Mouse (Mus musculus) frontal cortex, postnatal 14 days (tissue): ENCODE results near the gene Fahd2a.

ENCODE experiments used
- DNase-seq, 2 experiments: peaks; one replicate each; pipeline ENCODE4 v3.0.0; 2022; ENCODE audit warnings: low spot score in 2 of 2

The Fahd2a gene

DNA sequence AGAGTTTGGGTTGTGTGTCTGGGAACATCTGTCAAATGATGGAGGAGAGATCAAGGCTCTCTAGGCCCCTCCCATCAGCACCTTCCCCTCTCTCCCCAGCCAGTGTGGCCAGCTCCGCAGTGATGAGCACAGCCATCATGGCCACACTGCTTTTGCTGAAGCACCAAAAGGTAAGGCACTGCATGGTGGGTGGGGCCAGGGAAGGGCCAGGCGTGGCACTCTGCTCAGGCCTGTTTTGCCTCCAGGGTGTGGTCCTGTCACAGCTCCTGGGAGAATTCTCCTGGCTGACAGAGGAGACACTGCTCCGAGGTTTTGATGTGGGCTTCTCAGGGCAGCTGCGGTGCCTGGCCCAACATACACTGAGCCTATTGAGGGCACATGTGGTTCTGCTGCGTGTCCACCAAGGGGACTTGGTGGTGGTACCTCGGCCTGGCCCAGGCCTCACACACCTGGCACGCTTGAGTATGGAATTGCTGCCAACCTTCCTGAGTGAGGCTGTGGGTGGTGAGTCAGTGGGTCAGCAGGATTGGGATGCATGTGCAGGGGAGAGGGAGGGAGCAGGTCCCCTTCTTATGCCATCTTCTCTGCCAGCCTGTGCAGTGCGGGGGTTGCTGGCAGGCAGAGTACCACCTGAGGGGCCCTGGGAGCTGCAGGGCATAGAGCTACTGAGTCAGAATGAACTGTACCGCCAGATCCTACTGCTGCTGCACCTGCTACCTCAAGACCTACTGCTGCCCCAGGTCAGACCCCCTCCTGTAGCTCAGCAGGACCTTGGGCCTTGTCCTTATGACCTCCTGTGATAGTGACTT is 10.7 kb downstream of the Fahd2a start:
- no peak for DNase-seq

DNA sequence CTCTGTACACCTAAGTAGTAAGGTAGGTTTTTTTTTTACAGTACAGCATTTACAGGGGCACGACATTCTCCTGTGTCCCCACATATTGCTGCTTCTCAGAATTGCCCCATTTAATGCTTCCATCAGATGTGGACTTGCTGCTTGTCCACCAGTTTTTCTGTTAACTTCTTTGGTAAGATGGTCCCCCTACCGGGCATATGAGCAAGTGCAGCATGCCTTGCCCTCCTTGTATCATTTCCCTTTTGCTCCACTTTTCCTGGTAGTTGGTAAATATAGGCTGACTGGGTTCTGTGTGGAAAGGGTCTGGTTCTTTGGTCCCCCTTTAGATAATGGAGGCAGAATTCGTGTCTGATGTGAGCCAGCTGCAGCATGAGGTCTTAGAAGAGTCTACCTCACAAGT is 14.1 kb downstream of the Fahd2a start:
- DNase-seq = peak in 1 of 2 experiments; percentile 43

DNA sequence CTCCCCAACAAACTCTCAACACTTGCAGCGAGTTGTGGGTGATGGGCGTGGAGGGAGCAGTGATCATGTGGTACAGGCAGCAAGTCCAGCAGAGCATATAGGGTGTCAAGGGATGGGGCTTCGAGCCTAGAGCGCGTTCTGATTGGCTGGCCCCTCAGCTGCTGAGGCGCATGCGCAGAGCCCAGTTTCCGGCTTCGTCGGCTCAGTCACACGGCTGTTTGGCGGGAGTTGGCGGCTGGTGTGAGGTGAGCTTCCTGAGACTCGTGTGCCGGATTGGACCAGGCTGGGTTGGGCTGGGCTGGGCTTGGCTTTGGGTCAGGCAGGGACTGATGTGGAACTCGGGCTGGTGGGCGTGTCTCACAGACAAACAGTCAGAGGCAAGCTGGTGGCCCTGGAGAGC is 19.4 kb downstream of the Fahd2a start, which contains the start of gene Gpat2:
TSS of gene Gpat2 (plus strand) at position 223 of the 400 bp plus-strand sequence.
- no peak for DNase-seq

DNA sequence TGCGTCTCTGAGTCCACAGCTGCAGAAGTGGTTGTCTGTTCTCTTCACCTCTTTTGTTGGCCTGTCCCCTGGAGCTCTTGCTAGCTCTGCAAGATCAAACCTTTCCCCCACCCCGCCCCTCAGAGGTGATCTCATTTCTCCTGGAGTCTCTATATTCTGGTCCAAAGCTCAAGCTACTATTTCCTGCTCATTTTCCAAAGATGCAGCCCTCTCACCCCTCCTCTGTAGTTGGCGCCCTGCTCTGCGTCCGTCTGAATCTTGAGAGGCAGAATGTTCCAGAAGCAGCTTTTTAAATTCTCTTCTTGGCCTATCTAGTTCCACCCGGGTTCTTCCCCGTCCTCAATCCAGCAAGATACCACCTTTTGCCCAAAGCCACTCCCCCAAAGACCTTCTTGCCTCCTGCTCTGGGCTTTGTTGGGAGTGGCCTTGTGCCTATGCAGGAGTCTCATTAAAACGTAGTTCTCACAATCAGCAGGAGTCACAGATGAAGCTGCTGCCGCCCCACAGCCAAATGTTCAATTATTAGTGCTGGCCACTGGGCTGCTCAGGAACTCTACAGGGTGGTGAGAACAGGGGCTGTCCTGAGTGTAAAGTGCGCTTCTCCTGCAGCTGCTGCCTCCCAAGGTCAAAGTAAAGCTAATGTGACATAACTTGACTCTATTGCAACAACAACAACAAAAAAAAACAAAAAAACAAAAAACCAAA is 25.9 kb downstream of the Fahd2a start:
- DNase-seq = no peak

DNA sequence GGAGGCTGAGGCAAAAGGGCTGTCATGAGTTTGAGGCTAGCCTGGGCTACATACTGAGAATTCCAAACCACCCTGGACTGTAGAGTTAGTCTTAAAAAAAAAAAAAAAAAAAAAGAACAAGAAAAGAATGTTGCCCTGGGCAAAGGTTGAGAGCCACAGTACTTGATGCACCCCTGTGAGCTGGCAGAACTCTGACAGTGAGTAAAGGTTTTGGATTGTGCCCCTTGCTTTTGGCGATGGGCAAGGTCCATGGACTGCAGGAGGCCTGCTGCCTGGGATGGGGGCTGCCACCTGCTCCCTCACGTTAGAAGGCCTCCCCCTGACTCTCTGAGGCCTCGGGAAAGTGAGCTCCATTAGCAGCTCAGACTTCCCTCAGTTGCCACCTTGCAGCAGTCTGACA is 27.7 kb downstream of the Fahd2a start:
- DNase-seq = no peak

DNA sequence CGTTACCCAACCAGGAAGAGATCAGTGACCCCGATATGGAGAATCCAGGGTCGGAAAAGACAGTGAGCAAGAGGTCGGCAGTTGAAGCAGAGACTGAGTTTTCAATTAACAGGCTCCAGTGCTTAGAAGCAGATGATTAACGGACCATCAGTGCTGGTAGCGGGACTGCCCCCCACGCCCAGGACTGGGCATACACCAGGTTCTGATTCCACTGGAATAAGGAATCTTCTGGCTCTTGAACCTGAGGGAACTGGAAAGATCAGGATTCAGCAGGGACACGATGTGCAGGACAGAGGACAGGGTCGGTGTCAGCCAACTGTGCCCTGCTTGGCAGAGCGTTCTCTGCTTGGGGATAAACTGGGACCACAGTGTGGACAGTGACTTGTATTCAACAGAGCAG is 28.6 kb downstream of the Fahd2a start:
- no peak for DNase-seq

DNA sequence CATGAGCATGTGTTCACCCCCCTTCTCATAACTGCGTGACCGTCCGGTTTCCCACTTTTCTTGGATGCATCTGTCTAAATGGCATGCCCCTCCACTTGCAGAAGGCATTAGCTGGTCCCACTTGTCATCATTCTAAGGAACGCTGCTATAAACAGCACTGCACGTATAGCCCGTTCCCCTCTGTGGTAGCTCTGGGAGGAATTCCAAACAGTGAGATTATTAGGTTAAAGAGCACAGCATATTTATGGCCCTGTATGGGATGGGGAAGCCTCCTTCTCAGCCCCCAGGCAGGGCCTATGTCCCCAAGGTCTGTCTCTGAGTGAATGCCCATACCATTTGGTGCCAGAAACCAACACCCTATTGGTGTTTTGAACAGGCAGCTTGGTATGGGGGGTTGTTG is 33.2 kb downstream of the Fahd2a start:
- no peak for DNase-seq

DNA sequence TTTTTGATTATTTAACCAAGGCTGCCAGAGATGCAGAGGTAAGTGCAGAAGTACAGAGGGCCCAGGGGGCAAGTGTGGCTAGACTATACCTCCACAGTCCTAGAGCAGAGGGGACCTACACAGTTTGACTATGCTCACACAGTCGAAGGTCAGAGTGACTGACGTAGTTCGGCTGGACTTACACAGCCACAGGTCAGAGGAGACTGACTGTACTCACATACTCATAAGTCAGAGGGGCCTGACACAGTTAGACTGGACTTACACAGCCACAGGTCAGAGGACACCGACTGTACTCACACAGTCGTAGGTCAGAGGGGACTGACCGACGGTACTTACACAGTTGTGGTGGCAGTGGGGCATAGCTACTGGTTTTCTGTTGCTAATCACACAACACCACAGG is 45.6 kb downstream of the Fahd2a start:
- no peak for DNase-seq

DNA sequence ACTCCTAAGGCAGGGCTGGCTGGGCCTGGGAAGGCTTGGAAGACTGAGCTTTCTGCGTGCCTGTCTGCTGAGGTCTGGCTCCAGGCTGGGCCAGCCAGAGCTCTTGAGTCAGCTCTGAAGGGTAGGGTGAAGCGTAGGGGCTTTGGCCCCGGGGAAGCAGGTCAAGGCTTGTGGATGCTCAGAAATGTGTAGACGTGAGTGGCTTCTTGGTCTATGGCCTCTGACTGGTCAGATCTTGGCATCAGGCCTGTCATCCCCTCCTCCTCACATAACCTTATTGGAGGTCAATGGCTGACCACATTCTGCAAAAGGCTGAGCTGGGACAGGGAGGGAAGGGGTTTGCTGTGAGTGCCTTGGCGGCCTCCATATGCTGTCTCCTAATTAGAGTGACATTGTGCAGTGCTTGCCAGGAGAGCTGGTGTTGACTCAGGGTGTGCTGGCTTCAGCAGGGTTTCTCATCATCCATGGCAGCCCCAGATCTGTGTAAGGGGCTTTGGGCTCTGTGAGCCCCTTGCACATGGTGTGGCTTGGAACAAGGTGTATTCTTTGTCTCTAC is 49.7 kb downstream of the Fahd2a start:
- no peak for DNase-seq

DNA sequence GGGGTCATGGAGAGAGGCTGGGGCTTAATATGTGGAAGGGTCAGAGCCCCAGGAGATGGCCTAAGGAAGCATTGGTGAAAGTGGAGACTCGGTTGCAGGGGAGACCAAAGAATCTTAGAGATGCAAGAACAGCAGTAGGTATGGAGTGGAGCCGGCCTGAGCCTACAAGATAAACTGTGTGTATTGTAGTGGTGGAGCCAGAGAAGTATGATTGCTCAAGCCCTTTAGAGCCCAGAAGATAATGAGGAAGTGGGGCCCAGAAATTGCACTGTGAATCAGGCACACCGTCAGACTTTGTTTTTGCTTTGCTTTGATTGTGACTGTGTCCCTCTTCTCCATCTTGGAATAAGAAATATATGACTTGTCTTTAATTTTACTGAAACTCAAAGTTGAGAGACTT is 53.0 kb downstream of the Fahd2a start:
- DNase-seq = no peak

DNA sequence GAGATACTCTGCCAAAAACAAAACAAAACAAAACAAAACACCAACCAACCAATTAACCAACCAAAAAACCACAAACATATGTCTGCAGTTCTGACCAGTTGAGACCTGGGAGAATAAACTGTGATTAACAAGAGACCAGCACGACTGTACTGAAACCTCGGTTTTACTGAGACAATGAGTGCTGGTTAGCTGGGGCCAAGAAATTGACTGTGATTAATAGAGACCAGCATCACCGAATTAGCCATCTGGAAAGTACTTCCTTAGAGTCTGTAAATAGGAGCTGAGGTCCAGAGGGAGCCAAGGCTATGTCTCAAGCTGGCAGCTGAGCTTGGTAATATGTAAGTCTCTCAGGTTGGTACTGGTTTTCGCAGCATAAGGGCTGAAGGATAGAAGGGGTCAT is 53.5 kb downstream of the Fahd2a start:
- no peak for DNase-seq

DNA sequence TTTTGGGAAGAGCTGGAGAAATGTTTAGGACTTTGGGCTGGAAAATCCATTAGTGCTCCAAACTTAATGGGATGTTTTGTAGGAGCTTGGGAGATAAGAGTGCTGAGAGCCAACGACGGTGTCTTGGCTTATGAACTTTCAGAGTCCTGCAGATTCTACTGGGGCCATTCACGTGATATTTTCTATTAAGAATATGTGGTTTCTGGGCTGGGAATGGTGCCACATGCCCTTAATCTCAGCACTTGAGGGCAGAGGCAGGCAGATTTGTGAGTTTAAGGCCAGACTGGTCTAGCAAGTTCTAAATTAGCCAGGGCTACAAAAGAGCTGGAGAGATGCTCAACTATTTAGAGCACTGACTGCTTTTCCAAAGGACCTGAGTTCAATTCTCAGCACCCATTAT is 54.0 kb downstream of the Fahd2a start:
- DNase-seq = no peak

DNA sequence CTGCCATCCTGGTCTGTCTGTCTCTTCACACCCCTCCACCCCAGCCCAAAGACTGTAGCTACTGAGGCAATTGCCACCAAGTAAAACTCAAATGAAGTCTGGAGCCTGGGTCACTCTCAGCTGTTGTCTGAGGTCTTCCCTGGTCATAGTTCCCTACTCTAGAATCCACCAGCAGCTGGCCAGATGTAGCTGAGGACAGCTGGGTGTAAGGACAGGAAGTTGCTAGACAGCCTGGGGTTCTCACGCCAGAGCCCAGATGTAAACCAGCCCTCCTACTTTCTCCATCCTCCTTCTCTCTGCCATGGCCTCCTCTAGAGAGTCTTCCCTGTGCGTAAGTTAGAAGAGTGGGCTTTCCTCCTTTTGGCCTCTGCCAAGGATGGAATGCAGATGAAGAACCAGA is 56.8 kb downstream of the Fahd2a start:
- DNase-seq = no peak
